Comparison of ENCODE assay signal across 7 mouse cellular contexts in genomic region chr7:51972252-51972855, GRCm38 (mm10). TPM values are rescaled to one million over a fixed set of nuclear protein-coding genes. Genes with fewer than 3 reads are reported as not detected.
DNase-seq lines count a peak whose midpoint lies in the region; ATAC-seq and TF ChIP-seq lines count a peak whose summit lies in the region.

No protein-coding gene starts in this region.

- no peak overlapping the region for H3K27ac ChIP-seq in lung, postnatal 0 days (ENCODE audit: low read length)

- no peaks in the 10 kb centered on the region for H3K9me3 ChIP-seq in lung, postnatal 0 days (ENCODE audit: low read length)

- H3K4me1 ChIP-seq in lung, postnatal 0 days (ENCODE audit: insufficient read depth, low read depth, low read length), result no peaks in the 10 kb centered on the region

- TF ChIP-seq EP300 in lung, postnatal 0 days (IDR thresholded peaks at IDR 0.05), result no peak

- TF ChIP-seq CTCF in lung, postnatal 0 days (IDR thresholded peaks at IDR 0.05), result peak; percentile 87

- no peak overlapping the region for H3K9ac ChIP-seq in lung, postnatal 0 days (replicated peaks; ENCODE audit: low read depth)

- DNase-seq in MN1 (ENCODE audit: low spot score), result peak; percentile 30
- DNase-seq in cerebellum, adult 9-11 months, result peak; percentile 30
- peak; percentile 12 for DNase-seq in gastrocnemius, postnatal 10 days
- DNase-seq in kidney, postnatal 36 days, result peak; percentile 29 to 55
- DNase-seq in lung, postnatal 0 days (ENCODE audit: low spot score), result peak; percentile 49
- peak; percentile 32 for DNase-seq in retina, adult 2 months (ENCODE audit: low read depth, low spot score)

- H3K4me2 ChIP-seq in lung, postnatal 0 days (replicated peaks; ENCODE audit: low read depth, low read length), result no peak overlapping the region

- peak; percentile 77 for ATAC-seq in CD4-positive, CD25-positive, alpha-beta regulatory T cell, adult 4 months
- no peak for ATAC-seq in lung, postnatal 0 days

- no peaks in the 10 kb centered on the region for H3K27me3 ChIP-seq in lung, postnatal 0 days (replicated peaks; ENCODE audit: insufficient read depth, low read length)

- no peak overlapping the region for H3K4me3 ChIP-seq in lung, postnatal 0 days (ENCODE audit: low read depth, low read length)

- WGBS in lung, postnatal 0 days, result 30% methylated on average over 6 of the region's 6 CpGs

- no peaks in the 10 kb centered on the region for H3K36me3 ChIP-seq in lung, postnatal 0 days (ENCODE audit: insufficient read depth, low read length)

RNA-seq across cellular contexts. Expression of gene Svip, which starts 33.5 kb away (rescaled TPM):
- polyA plus RNA-seq in CD4-positive, CD25-positive, alpha-beta regulatory T cell, adult 4 months (2017; shearing (Covaris generic)), result 1 to 10 TPM in 1 of 2 experiments, under 1 TPM in 1; 0.44 to 1.3 TPM
- 1 to 10 TPM; 5.5 to 6.6 TPM for total RNA-seq in gastrocnemius, postnatal 10 days (2021)
- 4.6 and 5.3 TPM in 2 replicates for polyA plus RNA-seq in lung, postnatal 0 days (2015; fragmentation: Nextera tagmentation; extraction: Ambion mirVana)

RNA-seq across cellular contexts. Expression of gene 1700015G11Rik, which starts 43.2 kb away (rescaled TPM):
- polyA plus RNA-seq in CD4-positive, CD25-positive, alpha-beta regulatory T cell, adult 4 months (2017; shearing (Covaris generic)), result not detected
- total RNA-seq in gastrocnemius, postnatal 10 days (2021), result not detected
- polyA plus RNA-seq in lung, postnatal 0 days (2015; fragmentation: Nextera tagmentation; extraction: Ambion mirVana), result not detected in 2 replicates
